Mouse (Mus musculus) limb, embryonic 12.5 days (tissue): ENCODE results near the gene Emx2. TPM values are rescaled to one million over a fixed set of nuclear protein-coding genes. Genes with fewer than 3 reads are reported as not detected.
A peak's percentile ranks its signal among the peaks of the same experiment; 100 is the strongest.

ENCODE experiments used
- ATAC-seq: fragments of 200-750 bp; cut with Nextera tagmentation; 2 replicates; pipeline ENCODE4 v1.8.0; 2017; ENCODE audit warnings: low read depth, moderate TSS enrichment; ENCODE audit not compliant: insufficient number of reproducible peaks, insufficient read depth, low FRiP score, low TSS enrichment
- H3K27ac ChIP-seq: fragments of 300-500 bp; sonication (generic); 2 replicates; pipeline ENCODE4 v1.5.1; 2016; ENCODE audit warnings: mild to moderate bottlenecking, moderate library complexity
- H3K27me3 ChIP-seq: fragments of 300-500 bp; sonication (generic); 2 replicates; pipeline ENCODE4 v1.6.1; 2016; ENCODE audit warnings: mild to moderate bottlenecking, moderate library complexity
- H3K36me3 ChIP-seq: fragments of 300-500 bp; sonication (generic); 2 replicates; pipeline ENCODE4 v1.6.1; 2016; ENCODE audit warnings: mild to moderate bottlenecking, moderate library complexity
- H3K4me1 ChIP-seq: fragments of 300-500 bp; sonication (generic); replicated peaks from 2 replicates; pipeline ENCODE4 v1.6.1; 2016
- H3K4me2 ChIP-seq: fragments of 300-500 bp; sonication (generic); 2 replicates; pipeline ENCODE4 v1.6.1; 2016; ENCODE audit warnings: mild to moderate bottlenecking, moderate library complexity
- H3K4me3 ChIP-seq: fragments of 300-500 bp; sonication (generic); replicated peaks from 2 replicates; pipeline ENCODE4 v1.5.1; 2016; ENCODE audit warnings: mild to moderate bottlenecking
- H3K9ac ChIP-seq: fragments of 300-500 bp; sonication (generic); replicated peaks from 2 replicates; pipeline ENCODE4 v1.6.1; 2016; ENCODE audit warnings: mild to moderate bottlenecking, moderate library complexity
- H3K9me3 ChIP-seq: fragments of 300-500 bp; sonication (generic); 2 replicates; pipeline ENCODE4 v1.6.1; 2016; ENCODE audit warnings: mild to moderate bottlenecking, moderate library complexity
- WGBS: fragments of 180-500 bp; shearing (Covaris S2); methylation state at CpG from one replicate; pipeline ENCODE4 v1.1.7; 2016; 5-methylcytosine and 5-hydroxymethylcytosine counted together
- polyA plus RNA-seq: library from polyadenylated mRNA; unstranded; fragments of >200 nt; fragmentation: Nextera tagmentation; extraction: Ambion mirVana; gene quantifications from 2 replicates; pipeline ENCODE4 v1.2.1, GENCODE M21; 2016

Emx2 gene
- polyA plus RNA-seq, 1 experiment from 2014 or later: 12.0 TPM

GRCm38 (mm10) chr19:59462459-59463292 lies 4.5 kb downstream of the Emx2 start:
- Histone ChIP-seq H3K9me3 (no peaks in the 10 kb centered on the region), H3K4me3 (peak overlapping the region; percentile 50), H3K27ac (no peak overlapping the region), H3K4me1 (peaks cover 23% of the 10 kb centered on the region), H3K36me3 (no peaks in the 10 kb centered on the region), H3K9ac (peak overlapping the region; percentile 42), H3K27me3 (peaks cover 90% of the 10 kb centered on the region), H3K4me2 (peak overlapping the region; percentile 77)
- 7% methylated on average over 19 of the region's 19 CpGs for WGBS
- ATAC-seq: no peak

GRCm38 (mm10) chr19:59463842-59464443 lies 5.8 kb downstream of the Emx2 start:
- peak overlapping the region; percentile 77; the same call in 1 of the 2 replicates for H3K4me2 ChIP-seq
- H3K9ac ChIP-seq: peak overlapping the region; percentile 8; the same call in 1 of the 2 replicates
- peaks cover 24% of the 10 kb centered on the region for H3K4me1 ChIP-seq
- H3K4me3 ChIP-seq: peak overlapping the region; percentile 19; the same call in 1 of the 2 replicates
- 6% methylated on average over 19 of the region's 19 CpGs for WGBS
- ATAC-seq: no peak
- H3K27me3 ChIP-seq: peaks cover 90% of the 10 kb centered on the region
- H3K27ac ChIP-seq: no peak overlapping the region
- H3K9me3 ChIP-seq: no peaks in the 10 kb centered on the region
- no peaks in the 10 kb centered on the region for H3K36me3 ChIP-seq

- Histone ChIP-seq H3K36me3 (no peaks in the 10 kb centered on the region), H3K27ac (no peak overlapping the region), H3K9me3 (no peaks in the 10 kb centered on the region), H3K27me3 (peaks cover 92% of the 10 kb centered on the region), H3K4me3 (no peak overlapping the region), H3K4me1 (peaks cover 27% of the 10 kb centered on the region), H3K9ac (no peak overlapping the region), H3K4me2 (no peak overlapping the region)
- ATAC-seq: no peak
- 7% methylated on average over 2 of the region's 2 CpGs for WGBS
These were observed 7.1 kb downstream of the Emx2 start for GRCm38 (mm10) chr19:59465281-59465680.

GRCm38 (mm10) chr19:59465751-59466410 lies 7.7 kb downstream of the Emx2 start:
- H3K27me3 ChIP-seq: peaks cover 94% of the 10 kb centered on the region
- ATAC-seq: no peak
- WGBS: 10% methylated on average over 10 of the region's 10 CpGs
- H3K4me2 ChIP-seq: no peak overlapping the region
- no peak overlapping the region for H3K4me3 ChIP-seq
- no peaks in the 10 kb centered on the region for H3K36me3 ChIP-seq
- no peaks in the 10 kb centered on the region for H3K9me3 ChIP-seq
- no peak overlapping the region for H3K27ac ChIP-seq
- H3K4me1 ChIP-seq: peaks cover 29% of the 10 kb centered on the region
- H3K9ac ChIP-seq: no peak overlapping the region

GRCm38 (mm10) chr19:59466417-59466937 lies 8.3 kb downstream of the Emx2 start:
- H3K27me3 ChIP-seq: peaks cover 96% of the 10 kb centered on the region
- H3K9ac ChIP-seq: no peak overlapping the region
- H3K36me3 ChIP-seq: no peaks in the 10 kb centered on the region
- WGBS: 2% methylated on average over 6 of the region's 6 CpGs
- H3K27ac ChIP-seq: no peak overlapping the region
- no peak overlapping the region for H3K4me3 ChIP-seq
- H3K4me1 ChIP-seq: peaks cover 35% of the 10 kb centered on the region
- H3K4me2 ChIP-seq: no peak overlapping the region
- H3K9me3 ChIP-seq: no peaks in the 10 kb centered on the region
- ATAC-seq: no peak

GRCm38 (mm10) chr19:59467016-59467412 lies 8.8 kb downstream of the Emx2 start:
- H3K27ac ChIP-seq: no peak overlapping the region
- peaks cover 37% of the 10 kb centered on the region for H3K4me1 ChIP-seq
- no peak for ATAC-seq
- WGBS: 2% methylated on average over 19 of the region's 19 CpGs
- H3K4me2 ChIP-seq: peak overlapping the region; percentile 38; the same call in 1 of the 2 replicates
- peaks cover 96% of the 10 kb centered on the region for H3K27me3 ChIP-seq
- H3K36me3 ChIP-seq: no peaks in the 10 kb centered on the region
- H3K4me3 ChIP-seq: peak overlapping the region; percentile 19
- H3K9ac ChIP-seq: no peak overlapping the region
- no peaks in the 10 kb centered on the region for H3K9me3 ChIP-seq

GRCm38 (mm10) chr19:59467413-59468064 lies 9.4 kb downstream of the Emx2 start:
- Histone ChIP-seq H3K27me3 (peaks cover 96% of the 10 kb centered on the region), H3K4me2 (peak overlapping the region; percentile 38), H3K36me3 (no peaks in the 10 kb centered on the region), H3K27ac (no peak overlapping the region), H3K9ac (no peak overlapping the region), H3K4me1 (peaks cover 37% of the 10 kb centered on the region), H3K9me3 (no peaks in the 10 kb centered on the region), H3K4me3 (peak overlapping the region; percentile 19)
- WGBS: 2% methylated on average over 23 of the region's 23 CpGs
- ATAC-seq: no peak

GRCm38 (mm10) chr19:59468065-59468810 lies 10.1 kb downstream of the Emx2 start:
- Histone ChIP-seq H3K27ac (no peak overlapping the region), H3K4me2 (peak overlapping the region; percentile 38), H3K9ac (no peak overlapping the region), H3K4me1 (peaks cover 37% of the 10 kb centered on the region), H3K4me3 (peak overlapping the region; percentile 19; the same call in 1 of the 2 replicates), H3K27me3 (peaks cover 96% of the 10 kb centered on the region), H3K36me3 (no peaks in the 10 kb centered on the region), H3K9me3 (no peaks in the 10 kb centered on the region)
- WGBS: 3% methylated on average over 22 of the region's 27 CpGs
- no peak for ATAC-seq

GRCm38 (mm10) chr19:59469035-59469949 lies 11.1 kb downstream of the Emx2 start:
- WGBS: 2% methylated on average over 35 of the region's 35 CpGs
- no peak overlapping the region; the same call in 1 of the 2 replicates for H3K9ac ChIP-seq
- peaks cover 88% of the 10 kb centered on the region for H3K27me3 ChIP-seq
- H3K4me2 ChIP-seq: peak overlapping the region; percentile 58
- no peaks in the 10 kb centered on the region for H3K9me3 ChIP-seq
- no peaks in the 10 kb centered on the region for H3K36me3 ChIP-seq
- H3K27ac ChIP-seq: no peak overlapping the region
- ATAC-seq: no peak
- peak overlapping the region; percentile 28 for H3K4me3 ChIP-seq
- peaks cover 37% of the 10 kb centered on the region for H3K4me1 ChIP-seq
